Mouse (Mus musculus): ENCODE measurements around the gene Ssbp3.

DNA sequence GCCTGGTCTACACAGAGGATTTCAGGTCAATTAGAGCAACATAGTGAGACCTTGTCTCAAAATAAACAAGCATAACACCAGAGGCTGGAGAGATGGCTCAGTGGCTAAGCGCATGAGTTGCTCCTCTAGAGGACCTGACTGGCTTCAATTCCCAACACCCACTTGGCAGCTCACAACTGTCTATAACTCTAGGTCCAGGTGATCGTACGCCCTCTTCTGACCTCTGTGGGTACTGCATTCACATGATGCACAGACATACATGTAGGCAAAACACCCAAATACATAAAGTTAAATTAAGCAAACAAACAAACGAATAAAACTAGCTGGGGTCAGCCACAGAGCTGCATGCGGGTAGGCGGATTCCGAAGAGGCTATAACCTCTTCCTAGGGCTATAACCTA, 36.0 kb upstream of the Ssbp3 start:
- TF ChIP-seq GATA1 (IDR thresholded peaks at IDR 0.05; ENCODE audit: low read length) = no peak
- no peak for TF ChIP-seq TAL1 (IDR thresholded peaks at IDR 0.05; ENCODE audit: low read length)

Data from erythroblast, embryonic 14.5 days (primary cell).